Mouse (Mus musculus) heart, embryonic 15.5 days (tissue): Measurements from ENCODE around the gene Dcaf8. TPM values are rescaled to one million over a fixed set of nuclear protein-coding genes. Genes with fewer than 3 reads are reported as not detected.

Source experiments
- ATAC-seq: fragments of 200-750 bp; cut with Nextera tagmentation; replicated peaks from 2 replicates; pipeline ENCODE4 v1.8.0; 2017; ENCODE audit warnings: low read depth, moderate TSS enrichment; ENCODE audit not compliant: insufficient number of reproducible peaks, insufficient read depth, low FRiP score
- H3K27ac ChIP-seq: fragments of 300-500 bp; sonication (generic); 2 replicates; pipeline ENCODE4 v1.5.1; 2015; ENCODE audit warnings: mild to moderate bottlenecking, inconsistent platforms
- H3K27me3 ChIP-seq: fragments of 300-500 bp; sonication (generic); 2 replicates; pipeline ENCODE4 v1.6.1; 2015; ENCODE audit warnings: inconsistent platforms
- H3K36me3 ChIP-seq: fragments of 300-500 bp; sonication (generic); 2 replicates; pipeline ENCODE4 v1.6.1; 2015; ENCODE audit warnings: mild to moderate bottlenecking, inconsistent platforms
- H3K4me1 ChIP-seq: fragments of 300-500 bp; sonication (generic); replicated peaks from 2 replicates; pipeline ENCODE4 v1.6.1; 2015; ENCODE audit warnings: inconsistent platforms
- H3K4me2 ChIP-seq: fragments of 300-500 bp; sonication (generic); 2 replicates; pipeline ENCODE4 v1.6.1; 2015; ENCODE audit warnings: inconsistent platforms, mild to moderate bottlenecking, moderate library complexity
- H3K4me3 ChIP-seq: fragments of 300-500 bp; sonication (generic); 2 replicates; pipeline ENCODE4 v1.5.1; 2015; ENCODE audit warnings: mild to moderate bottlenecking, inconsistent platforms
- H3K9ac ChIP-seq: fragments of 300-500 bp; sonication (generic); 2 replicates; pipeline ENCODE4 v1.6.1; 2015; ENCODE audit warnings: mild to moderate bottlenecking, inconsistent platforms
- H3K9me3 ChIP-seq: fragments of 300-500 bp; sonication (generic); replicated peaks from 2 replicates; pipeline ENCODE4 v1.6.1; 2016; ENCODE audit warnings: inconsistent platforms
- WGBS: fragments of 180-500 bp; shearing (Covaris S2); methylation state at CpG from one replicate; pipeline ENCODE4 v1.1.7; 2015; ENCODE audit warnings: mixed read lengths; 5-methylcytosine and 5-hydroxymethylcytosine counted together
- polyA plus RNA-seq: library from polyadenylated mRNA; unstranded; fragments of >200 nt; fragmentation: Nextera tagmentation; extraction: Ambion mirVana; gene quantifications from 2 replicates; pipeline ENCODE4 v1.2.1, GENCODE M21; 2015

The Dcaf8 gene
- polyA plus RNA-seq, 1 experiment from 2014 or later, result 107 TPM

- H3K4me3 ChIP-seq, result no peak overlapping the region
- no peak overlapping the region for H3K4me2 ChIP-seq
- H3K4me1 ChIP-seq, result peaks cover 7% of the 10 kb centered on the region; the same call in 1 of the 2 replicates
- WGBS, result 89% methylated on average over 7 of the region's 7 CpGs
- no peak overlapping the region for H3K27ac ChIP-seq
- peaks cover 73% of the 10 kb centered on the region for H3K36me3 ChIP-seq
- H3K9ac ChIP-seq, result no peak overlapping the region
- no peaks in the 10 kb centered on the region for H3K9me3 ChIP-seq
- H3K27me3 ChIP-seq, result no peaks in the 10 kb centered on the region
- no peak for ATAC-seq
Measured at GRCm38 (mm10) chr1:172177791-172178190, 29.9 kb downstream of the Dcaf8 start.

- Histone ChIP-seq H3K27me3 (no peaks in the 10 kb centered on the region), H3K4me1 (peaks cover 4% of the 10 kb centered on the region; the same call in 1 of the 2 replicates), H3K9ac (no peak overlapping the region), H3K4me3 (no peak overlapping the region), H3K9me3 (no peaks in the 10 kb centered on the region), H3K36me3 (peaks cover 66% of the 10 kb centered on the region), H3K4me2 (no peak overlapping the region), H3K27ac (no peak overlapping the region)
- 54% methylated on average over 7 of the region's 7 CpGs for WGBS
- no peak for ATAC-seq
Measured at GRCm38 (mm10) chr1:172179102-172179501, 31.2 kb downstream of the Dcaf8 start.

GRCm38 (mm10) chr1:172180881-172181280 is 33.0 kb downstream of the Dcaf8 start:
- Histone ChIP-seq H3K4me3 (no peak overlapping the region), H3K27ac (no peak overlapping the region), H3K36me3 (peaks cover 61% of the 10 kb centered on the region), H3K4me1 (no peaks in the 10 kb centered on the region; the same call in 1 of the 2 replicates), H3K27me3 (no peaks in the 10 kb centered on the region), H3K4me2 (no peak overlapping the region), H3K9me3 (no peaks in the 10 kb centered on the region), H3K9ac (no peak overlapping the region)
- WGBS, result 64% methylated on average over 4 of the region's 4 CpGs
- ATAC-seq, result no peak

- Histone ChIP-seq H3K36me3 (peaks cover 60% of the 10 kb centered on the region), H3K4me3 (no peak overlapping the region), H3K9me3 (no peaks in the 10 kb centered on the region), H3K4me2 (no peak overlapping the region), H3K27ac (no peak overlapping the region), H3K9ac (no peak overlapping the region), H3K4me1 (no peaks in the 10 kb centered on the region; the same call in 1 of the 2 replicates), H3K27me3 (no peaks in the 10 kb centered on the region)
- 91% methylated on average over 3 of the region's 3 CpGs for WGBS
- ATAC-seq, result no peak
Measured at GRCm38 (mm10) chr1:172181777-172182176, 33.9 kb downstream of the Dcaf8 start.

GRCm38 (mm10) chr1:172183056-172183455 is 35.2 kb downstream of the Dcaf8 start:
- Histone ChIP-seq H3K36me3 (peaks cover 68% of the 10 kb centered on the region), H3K9me3 (no peaks in the 10 kb centered on the region), H3K27ac (no peak overlapping the region), H3K4me2 (no peak overlapping the region), H3K27me3 (no peaks in the 10 kb centered on the region), H3K4me3 (no peak overlapping the region), H3K4me1 (no peaks in the 10 kb centered on the region; the same call in 1 of the 2 replicates), H3K9ac (no peak overlapping the region)
- WGBS, result 90% methylated on average over 6 of the region's 6 CpGs
- no peak for ATAC-seq

GRCm38 (mm10) chr1:172183915-172184314 is 36.0 kb downstream of the Dcaf8 start:
- no peak overlapping the region for H3K4me3 ChIP-seq
- H3K27me3 ChIP-seq, result no peaks in the 10 kb centered on the region
- H3K9me3 ChIP-seq, result no peaks in the 10 kb centered on the region
- H3K9ac ChIP-seq, result no peak overlapping the region
- no peak overlapping the region for H3K4me2 ChIP-seq
- H3K36me3 ChIP-seq, result peaks cover 69% of the 10 kb centered on the region
- no peak overlapping the region for H3K27ac ChIP-seq
- ATAC-seq, result no peak
- no peaks in the 10 kb centered on the region; the same call in 1 of the 2 replicates for H3K4me1 ChIP-seq

- H3K4me2 ChIP-seq, result no peak overlapping the region
- no peak overlapping the region for H3K27ac ChIP-seq
- ATAC-seq, result no peak; the same call in 1 of the 2 replicates
- no peak overlapping the region for H3K9ac ChIP-seq
- peaks cover 61% of the 10 kb centered on the region for H3K36me3 ChIP-seq
- no peak overlapping the region for H3K4me3 ChIP-seq
- H3K4me1 ChIP-seq, result no peaks in the 10 kb centered on the region
- H3K9me3 ChIP-seq, result no peaks in the 10 kb centered on the region
- no peaks in the 10 kb centered on the region for H3K27me3 ChIP-seq
- 93% methylated on average over 10 of the region's 10 CpGs for WGBS
Measured at GRCm38 (mm10) chr1:172186401-172187289, 38.8 kb downstream of the Dcaf8 start.

GRCm38 (mm10) chr1:172188891-172189290 is 41.0 kb downstream of the Dcaf8 start:
- WGBS, result 68% methylated on average over 4 of the region's 4 CpGs
- no peaks in the 10 kb centered on the region for H3K9me3 ChIP-seq
- H3K9ac ChIP-seq, result no peak overlapping the region
- no peaks in the 10 kb centered on the region for H3K4me1 ChIP-seq
- ATAC-seq, result no peak
- H3K4me2 ChIP-seq, result no peak overlapping the region
- no peaks in the 10 kb centered on the region for H3K27me3 ChIP-seq
- H3K4me3 ChIP-seq, result no peak overlapping the region
- H3K27ac ChIP-seq, result no peak overlapping the region
- peaks cover 63% of the 10 kb centered on the region for H3K36me3 ChIP-seq

GRCm38 (mm10) chr1:172191578-172191977 is 43.7 kb downstream of the Dcaf8 start:
- Histone ChIP-seq H3K27ac (no peak overlapping the region), H3K4me3 (no peak overlapping the region), H3K9me3 (no peaks in the 10 kb centered on the region), H3K36me3 (peaks cover 75% of the 10 kb centered on the region), H3K9ac (no peak overlapping the region), H3K4me1 (peaks cover 10% of the 10 kb centered on the region), H3K27me3 (no peaks in the 10 kb centered on the region), H3K4me2 (no peak overlapping the region)
- ATAC-seq, result no peak
- 86% methylated on average over 2 of the region's 2 CpGs for WGBS

GRCm38 (mm10) chr1:172192217-172192616 is 44.3 kb downstream of the Dcaf8 start:
- no peak overlapping the region for H3K4me2 ChIP-seq
- WGBS, result 93% methylated on average over 3 of the region's 3 CpGs
- ATAC-seq, result no peak

GRCm38 (mm10) chr1:172194435-172194834 is 46.6 kb downstream of the Dcaf8 start:
- Histone ChIP-seq H3K4me2 (no peak overlapping the region), H3K9ac (no peak overlapping the region)
- WGBS, result 68% methylated on average over 8 of the region's 8 CpGs

More at GRCm38 (mm10) chr1:172192217-172192616, 44.3 kb downstream of the Dcaf8 start:
- H3K9me3 ChIP-seq, result no peaks in the 10 kb centered on the region
- H3K4me1 ChIP-seq, result peaks cover 10% of the 10 kb centered on the region
- no peak overlapping the region for H3K27ac ChIP-seq
- H3K9ac ChIP-seq, result no peak overlapping the region
- H3K27me3 ChIP-seq, result no peaks in the 10 kb centered on the region
- H3K4me3 ChIP-seq, result no peak overlapping the region
- peaks cover 75% of the 10 kb centered on the region for H3K36me3 ChIP-seq

GRCm38 (mm10) chr1:172197146-172197545 is 49.3 kb downstream of the Dcaf8 start:
- Histone ChIP-seq H3K27me3 (no peaks in the 10 kb centered on the region), H3K4me2 (no peak overlapping the region), H3K36me3 (peaks cover 77% of the 10 kb centered on the region), H3K4me3 (no peak overlapping the region), H3K9me3 (no peaks in the 10 kb centered on the region), H3K9ac (no peak overlapping the region), H3K27ac (no peak overlapping the region), H3K4me1 (peaks cover 30% of the 10 kb centered on the region)
- ATAC-seq, result no peak
- WGBS, result 79% methylated on average over 3 of the region's 3 CpGs

More at GRCm38 (mm10) chr1:172194435-172194834, 46.6 kb downstream of the Dcaf8 start:
- Histone ChIP-seq H3K27ac (peak overlapping the region; percentile 18; the same call in 1 of the 2 replicates), H3K4me3 (no peak overlapping the region), H3K36me3 (peaks cover 76% of the 10 kb centered on the region), H3K9me3 (no peaks in the 10 kb centered on the region), H3K4me1 (peaks cover 10% of the 10 kb centered on the region), H3K27me3 (no peaks in the 10 kb centered on the region)
- no peak for ATAC-seq
